In the genomic region with DNA sequence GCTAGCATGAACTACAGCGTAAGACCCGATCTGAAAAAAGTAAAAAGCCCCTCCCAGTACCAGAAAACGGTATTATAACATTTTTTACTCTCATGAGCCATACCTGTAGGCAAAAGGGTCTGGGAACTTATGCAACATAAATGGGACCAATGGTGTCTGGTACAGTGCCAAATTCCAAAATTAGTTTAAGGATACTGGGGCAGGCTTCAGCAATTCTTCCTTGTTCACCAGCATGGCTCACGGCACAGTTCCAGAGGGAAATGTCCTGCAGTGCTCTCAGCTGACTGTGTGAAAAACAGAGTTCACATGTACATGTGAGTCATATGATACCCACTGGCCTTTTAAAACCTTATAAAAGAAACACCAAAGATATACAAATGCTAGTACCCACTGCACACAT, we compare ENCODE assay signal across 10 mouse cellular contexts.
"Had no signal": no experiment of that assay in that cellular context is flagged by ENCODE, and none has a peak within 500 bp of the region (broad histone marks: within the 10 kb centered on the region; RNA-seq: fewer than 3 reads in every experiment).

No protein-coding gene starts in this region.

- H3K27ac ChIP-seq: kidney, postnatal 0 days; limb, embryonic 13.5 days; liver, embryonic 14.5 days; midbrain, embryonic 13.5 days; neural tube, embryonic 12.5 days had no signal

- DNase-seq: layer of hippocampus, adult 9-11 months; left cerebral cortex, postnatal 4 days; lung, adult 18-20 months; thymus, adult 18-20 months; thymus, postnatal 14 days had no signal

- H3K4me3 ChIP-seq: limb, embryonic 13.5 days; midbrain, embryonic 13.5 days; neural tube, embryonic 12.5 days had no signal

- ATAC-seq: midbrain, embryonic 13.5 days had no signal
